Mouse (Mus musculus) gastrocnemius, postnatal 4 days (tissue): ENCODE results near the gene Ccdc155. TPM values are rescaled to one million over a fixed set of nuclear protein-coding genes. Genes with fewer than 3 reads are reported as not detected.

Experiments used
- DNase-seq, 2 experiments: peaks; one replicate each; pipeline ENCODE4 v3.0.0; 2021 to 2022; ENCODE audit warnings: low spot score in 2 of 2, mixed read lengths in 2 of 2
- long read RNA-seq, 2 experiments: library from polyadenylated mRNA; stranded (forward); transcript quantifications; one replicate each; pipeline ENCODE4 v2.0.0; 2021
- total RNA-seq, 2 experiments: library from RNA; stranded (reverse); gene quantifications; 2 replicates each; pipeline ENCODE4 v1.2.3; 2021

The Ccdc155 gene
- total RNA-seq, result 1 to 10 TPM; 3.2 to 4.9 TPM
- long read RNA-seq, experiment 1, partial matches to known transcripts, result 2 of 9 reads
- long read RNA-seq, experiment 1, other reads (novel, unspliced or antisense), result 7 of 9 reads
- long read RNA-seq, experiment 2, partial matches to known transcripts, result 2 of 9 reads
- long read RNA-seq, experiment 2, other reads (novel, unspliced or antisense), result 7 of 9 reads

DNA sequence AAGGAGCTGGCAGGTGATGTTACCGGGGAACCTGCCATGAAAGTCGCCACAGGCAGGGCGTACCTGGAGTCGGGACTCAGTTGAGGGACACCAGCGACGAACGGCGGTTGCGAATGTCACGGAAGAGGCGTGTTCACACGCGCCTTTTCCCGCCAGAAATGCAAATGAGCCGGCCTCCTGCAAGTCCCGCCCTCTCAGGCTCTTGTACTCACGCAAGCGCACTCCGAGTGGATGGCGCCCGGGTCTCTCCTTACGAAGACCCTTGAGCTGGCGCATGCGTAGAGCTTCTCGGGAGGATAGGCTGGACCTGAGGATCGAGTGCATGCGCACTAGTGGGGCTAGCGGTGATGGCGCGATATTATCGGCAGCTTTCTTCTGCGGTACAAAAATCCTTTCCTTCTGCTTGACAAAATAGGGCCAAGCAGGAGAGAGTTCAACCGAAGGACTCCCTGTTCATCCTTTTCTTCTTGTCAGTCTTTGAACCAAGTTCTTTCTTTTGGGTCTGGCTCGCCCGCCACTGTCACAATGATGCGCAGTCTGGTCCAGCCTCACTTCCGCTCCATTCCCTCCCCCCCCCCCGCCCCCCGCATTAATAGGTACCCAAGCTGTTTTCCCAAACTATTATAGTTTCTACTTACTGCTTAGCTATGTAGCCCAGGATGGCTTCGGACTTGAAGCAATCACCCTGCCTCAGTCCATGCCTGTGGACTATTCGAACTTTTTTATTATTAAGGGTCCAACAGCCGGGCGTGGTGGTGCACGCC, at the start of gene Ccdc155:
Gene Ccdc155, minus strand, starts transcription at position 513 of the 764 bp plus-strand sequence.
- DNase-seq, result peak; percentile 71 to 87

DNA sequence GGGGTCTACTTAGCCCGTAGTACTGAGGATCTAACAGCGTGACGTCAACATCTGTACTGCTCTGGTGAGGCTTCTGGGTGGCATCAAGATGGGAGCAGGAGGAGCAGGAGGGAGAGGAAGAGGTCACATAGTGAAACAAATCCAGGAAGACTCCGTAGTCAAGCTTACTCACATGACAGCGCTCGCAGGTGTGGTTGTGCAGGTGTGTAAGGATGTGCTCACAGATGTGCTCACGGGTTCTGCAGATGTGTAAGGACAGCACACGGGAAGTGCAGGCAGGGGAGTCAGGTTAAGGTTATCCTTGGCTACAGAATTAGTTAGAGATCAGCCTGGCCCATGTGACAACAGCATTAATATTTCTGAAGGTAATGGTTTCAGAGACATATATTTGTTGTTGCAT, 49.1 kb upstream of the Ccdc155 start:
- no peak for DNase-seq

- no peak for DNase-seq
Observed at GRCm38 (mm10) chr7:45247666-45248065, 43.0 kb upstream of the Ccdc155 start.

DNA sequence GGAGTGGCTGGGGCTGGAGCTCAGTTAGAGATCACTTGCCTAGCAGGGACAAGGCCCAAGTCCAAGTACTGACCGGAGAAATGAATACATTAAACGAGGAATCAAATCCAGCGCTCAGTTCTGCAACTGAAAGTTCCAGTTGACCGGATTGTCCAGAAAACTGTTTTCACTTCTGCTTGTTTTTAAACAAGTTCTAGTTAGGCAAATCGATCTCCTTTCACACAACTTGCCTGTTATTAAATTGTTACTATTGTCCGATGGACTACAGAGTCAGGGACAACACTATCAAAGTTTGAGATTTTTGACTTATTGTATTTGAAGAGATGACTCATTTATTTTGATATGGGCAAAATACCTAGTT, 36.7 kb upstream of the Ccdc155 start:
- DNase-seq, result no peak

GRCm38 (mm10) chr7:45240633-45241388, 36.1 kb upstream of the Ccdc155 start, which contains the start of gene Slc6a16:
Slc6a16 (plus strand) TSS chr7:45241085.
- no peak for DNase-seq

DNA sequence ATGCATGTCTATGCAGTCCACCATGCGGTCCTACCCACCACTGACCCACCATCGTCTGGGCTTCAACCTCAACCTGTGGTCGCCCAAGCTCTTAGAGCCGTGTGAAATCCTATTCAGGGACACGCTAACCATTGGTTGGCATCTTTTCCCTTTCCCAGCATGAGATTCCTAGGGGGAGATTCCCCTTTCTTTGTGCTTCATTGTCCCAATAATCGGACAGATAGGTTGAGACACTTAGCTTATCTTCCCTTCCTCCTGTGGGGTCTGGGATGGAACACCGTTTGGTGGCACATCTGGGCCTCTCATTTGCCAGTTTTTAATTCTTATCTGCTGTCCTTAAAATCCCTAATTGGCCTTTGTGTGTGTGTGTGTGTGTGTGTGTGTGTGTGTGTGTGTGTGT, 35.4 kb upstream of the Ccdc155 start:
- no peak for DNase-seq

- DNase-seq, result no peak
Observed at GRCm38 (mm10) chr7:45238723-45239496, 34.2 kb upstream of the Ccdc155 start, which contains the start of gene Cd37. Cd37 (minus strand) TSS chr7:45239115.

- no peak for DNase-seq
Observed at GRCm38 (mm10) chr7:45237747-45238699, 33.3 kb upstream of the Ccdc155 start.

DNA sequence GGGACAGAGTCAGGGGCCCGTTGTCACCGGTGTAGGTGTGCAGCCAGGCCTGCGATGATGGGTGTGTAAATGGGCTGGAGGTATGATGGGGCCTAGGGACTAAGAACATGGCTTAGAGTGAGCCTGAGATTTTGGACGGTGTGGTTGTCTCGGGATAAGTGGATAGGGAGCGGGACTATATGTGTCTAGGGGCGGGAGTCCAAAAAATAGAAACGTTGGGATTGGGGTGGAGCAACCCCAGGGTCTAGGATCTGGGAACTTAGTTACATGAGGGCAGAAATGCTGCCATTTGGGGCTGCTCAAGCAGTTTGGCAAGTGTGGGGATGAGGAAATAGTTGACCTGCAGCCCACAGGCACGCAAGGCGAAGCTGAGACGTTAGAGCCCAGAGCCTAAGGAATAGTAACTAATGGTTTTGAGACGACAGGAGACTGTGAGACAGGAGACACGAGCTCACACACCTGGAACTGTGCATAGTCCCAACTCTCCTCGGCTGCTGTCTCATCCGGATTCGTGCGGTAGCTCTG, 31.0 kb upstream of the Ccdc155 start:
- no peak for DNase-seq

GRCm38 (mm10) chr7:45234922-45235571, 30.4 kb upstream of the Ccdc155 start:
- no peak for DNase-seq

DNA sequence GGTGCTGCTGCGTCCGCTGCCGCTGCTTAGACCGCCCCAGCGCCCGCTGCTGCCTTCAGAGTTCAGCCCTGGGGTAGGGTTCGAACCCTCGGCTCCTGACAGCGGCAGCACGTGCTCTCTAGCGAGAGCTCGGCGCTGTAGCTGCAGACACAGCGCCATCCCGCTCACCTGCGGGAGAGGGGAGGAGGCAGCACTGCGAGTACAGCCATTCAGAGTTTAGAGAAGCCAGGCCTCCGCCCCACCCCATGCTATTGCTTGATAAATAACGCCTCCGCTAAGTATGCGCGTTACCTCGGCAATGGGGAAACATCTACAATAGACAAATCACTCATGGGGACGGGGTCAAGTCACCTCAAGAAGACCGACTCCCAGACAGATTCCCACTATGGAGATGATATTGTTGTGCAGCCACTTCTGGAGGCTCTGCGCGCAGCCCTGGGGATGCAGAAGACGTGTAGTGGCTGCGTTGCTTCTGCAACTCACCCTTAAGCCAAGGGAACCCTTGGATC, 29.7 kb upstream of the Ccdc155 start:
- no peak for DNase-seq

- no peak for DNase-seq
Observed at GRCm38 (mm10) chr7:45233580-45234332, 29.1 kb upstream of the Ccdc155 start.

- DNase-seq, result no peak
Observed at GRCm38 (mm10) chr7:45232716-45233465, 28.2 kb upstream of the Ccdc155 start.

DNA sequence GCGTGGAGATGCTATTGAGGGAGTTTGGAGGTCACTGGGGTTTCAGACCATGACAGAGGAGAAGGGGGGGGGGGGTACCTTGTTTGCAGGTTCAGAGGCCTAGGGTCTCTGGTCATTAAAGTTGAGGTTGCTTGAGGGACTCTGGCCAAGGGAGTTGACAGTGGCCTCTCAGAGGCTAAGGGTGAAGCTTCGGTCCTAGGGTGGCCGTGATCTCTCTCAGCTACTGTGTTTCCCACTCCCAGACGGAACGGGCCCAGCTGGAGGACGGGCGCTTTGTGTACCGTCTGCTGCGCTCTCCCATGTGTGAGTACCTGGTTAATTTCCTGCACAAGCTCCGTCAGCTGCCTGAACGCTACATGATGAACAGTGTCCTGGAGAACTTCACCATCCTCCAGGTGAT, 27.2 kb upstream of the Ccdc155 start:
- no peak for DNase-seq

GRCm38 (mm10) chr7:45231192-45231591, 26.5 kb upstream of the Ccdc155 start:
- DNase-seq, result no peak

DNA sequence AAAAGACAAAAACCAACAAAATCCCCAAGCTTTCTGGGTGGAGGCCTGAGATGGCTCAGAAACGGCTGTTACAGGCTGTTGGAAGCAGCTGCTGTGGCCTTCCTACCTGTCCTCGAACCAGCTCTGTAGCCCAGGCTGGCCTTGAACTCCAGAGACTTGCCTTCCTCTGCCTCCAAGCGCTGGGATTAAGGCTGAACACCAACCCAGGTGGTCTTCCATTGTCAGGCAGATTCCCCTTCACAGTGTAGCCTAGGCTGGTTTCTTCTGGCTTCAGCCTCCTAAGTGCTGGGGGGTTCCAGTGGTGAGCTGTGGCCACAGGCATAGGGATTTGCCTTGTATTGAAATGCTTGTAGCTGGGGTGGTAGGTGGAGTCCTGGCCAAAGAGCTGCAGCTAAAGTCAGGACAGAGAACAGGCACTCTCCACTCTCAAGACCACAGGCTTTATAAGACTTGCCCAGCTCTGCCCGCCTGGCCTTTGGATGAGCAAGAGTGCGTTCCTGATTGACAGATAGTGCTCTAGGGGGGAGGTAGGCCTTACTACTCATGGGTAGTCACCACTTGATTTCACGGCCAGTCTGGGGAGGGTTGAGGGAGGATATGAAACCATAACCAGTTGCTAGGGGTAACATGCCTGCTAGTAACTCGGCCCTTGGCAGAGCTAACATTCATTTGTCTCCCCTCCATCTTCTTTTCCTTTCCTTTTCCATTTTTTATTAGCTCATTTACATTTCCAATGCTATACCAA, 24.9 kb upstream of the Ccdc155 start:
- DNase-seq, result no peak

DNA sequence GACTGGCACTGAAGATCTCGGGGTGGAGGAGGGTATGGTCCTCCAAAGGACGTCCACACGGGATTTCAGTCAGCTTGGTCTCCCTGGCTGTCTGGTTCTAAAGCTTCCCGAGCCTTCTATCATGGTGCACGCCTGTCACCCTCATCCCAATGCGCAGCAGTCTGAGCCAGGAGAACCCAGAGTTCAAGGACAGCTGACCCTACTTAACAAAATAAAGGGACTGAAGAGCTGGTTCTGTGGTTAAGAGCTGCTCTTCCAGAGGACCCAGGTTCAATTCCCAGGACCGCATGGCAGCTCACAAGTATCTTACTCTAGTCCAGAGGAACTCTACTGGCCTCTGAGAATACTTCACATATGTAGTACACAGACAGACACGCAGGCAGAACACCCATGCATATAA, 24.4 kb upstream of the Ccdc155 start:
- no peak for DNase-seq
